Mouse (Mus musculus) kidney, adult 2 months (tissue): ENCODE measurements around the gene Reln.

ENCODE experiments used
- CTCF ChIP-seq: fragments of 200-500 bp; conservative IDR thresholded peaks from 2 replicates; pipeline ENCODE4 v1.5.1; 2011; ENCODE audit warnings: low read depth, mild to moderate bottlenecking, control low read depth, low read length, moderate library complexity, mixed read lengths; ENCODE audit not compliant: insufficient read depth, insufficient read length
- POLR2A ChIP-seq: fragments of 200-500 bp; IDR thresholded peaks from one replicate; pipeline ENCODE4 v1.6.1; 2011; ENCODE audit warnings: low read depth, low read length, control low read depth

DNA sequence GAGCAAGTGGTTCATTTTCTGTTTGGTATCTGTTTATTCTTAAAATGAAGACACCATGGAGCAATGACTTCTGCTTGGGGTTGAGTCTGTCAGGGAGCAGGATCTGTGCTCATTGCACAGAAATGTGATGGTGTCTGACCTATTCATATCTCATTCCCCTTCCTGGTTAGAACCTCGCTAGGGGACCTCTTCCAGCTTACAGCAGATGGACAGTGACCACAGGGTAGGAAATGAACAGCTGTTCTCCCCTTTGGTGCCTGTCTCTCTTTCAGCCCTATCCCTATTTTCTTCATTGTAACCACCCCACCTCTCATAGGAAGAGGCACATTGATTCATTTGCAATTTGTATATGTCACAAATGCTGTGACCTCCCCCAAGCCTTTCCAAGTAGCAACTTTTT is 225.2 kb downstream of the Reln start:
- no peak for TF ChIP-seq POLR2A
- no peak for TF ChIP-seq CTCF
